Mouse (Mus musculus): ENCODE data around the gene Ppm1l.

The Ppm1l gene

GRCm38 (mm10) chr3:69316391-69317195 is at the start of gene Ppm1l:
Gene Ppm1l (plus strand): TSS chr3:69316861.
- DNase-seq (ENCODE audit: low spot score): peak; percentile 92

DNA sequence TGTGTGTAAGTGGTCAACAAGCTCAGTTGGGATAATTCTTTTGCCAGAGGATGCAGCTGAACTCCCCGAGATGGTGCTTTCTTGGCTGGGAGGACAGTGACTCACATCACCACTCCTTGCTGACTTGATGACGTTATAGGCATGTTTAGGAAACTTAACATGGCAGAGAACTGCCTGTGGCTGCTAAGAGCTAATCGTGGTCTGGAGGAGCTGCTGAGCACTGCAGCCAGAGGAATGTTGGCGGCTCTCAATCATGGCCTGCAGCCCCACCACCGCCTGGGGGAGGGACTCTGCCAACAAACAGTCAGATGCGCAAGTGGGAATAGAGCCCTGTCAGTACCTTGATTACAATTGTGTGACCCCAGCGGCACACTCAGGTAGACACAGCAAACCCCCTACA is 44.8 kb upstream of the Ppm1l start:
- peak; percentile 7 for DNase-seq (ENCODE audit: low spot score)

DNA sequence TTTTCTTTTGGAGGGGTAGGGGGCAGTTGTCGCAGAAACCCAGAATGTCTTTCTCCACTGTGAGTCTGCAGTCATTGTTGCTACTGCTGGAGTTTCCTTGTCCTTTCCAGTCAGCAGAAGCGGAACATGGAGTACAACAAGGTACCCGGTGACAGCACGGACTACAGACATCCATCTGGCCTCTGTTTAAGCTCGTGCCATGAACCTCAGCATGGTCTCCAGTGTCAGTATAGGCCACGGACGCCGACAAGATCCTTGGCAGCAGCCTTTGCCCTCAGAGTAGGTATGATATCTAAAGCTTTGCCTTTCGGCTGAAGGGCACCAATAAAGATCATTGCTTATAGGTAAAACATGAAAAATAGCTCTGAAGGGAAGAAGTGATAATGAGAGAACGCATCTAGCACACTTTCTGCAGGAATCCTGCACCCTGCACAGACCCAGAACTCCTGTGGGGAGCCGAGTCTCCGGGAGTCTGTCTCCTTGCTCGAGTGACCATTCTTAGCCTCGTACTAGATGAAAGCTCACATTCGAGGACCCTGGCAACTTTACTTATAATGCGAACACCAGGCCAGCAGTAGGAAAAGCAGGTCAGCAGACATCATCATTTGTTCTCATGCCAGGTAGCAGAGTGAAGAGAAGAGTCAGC is 42.5 kb upstream of the Ppm1l start:
- DNase-seq (ENCODE audit: low spot score): no peak

GRCm38 (mm10) chr3:69274664-69275312 is 41.9 kb upstream of the Ppm1l start:
- no peak for DNase-seq (ENCODE audit: low spot score)

- DNase-seq (ENCODE audit: low spot score): no peak
Measured at GRCm38 (mm10) chr3:69278648-69279047, 38.0 kb upstream of the Ppm1l start.

- no peak for DNase-seq (ENCODE audit: low spot score)
Measured at GRCm38 (mm10) chr3:69282406-69282805, 34.3 kb upstream of the Ppm1l start.

GRCm38 (mm10) chr3:69283085-69283847 is 33.4 kb upstream of the Ppm1l start:
- DNase-seq (ENCODE audit: low spot score): no peak

DNA sequence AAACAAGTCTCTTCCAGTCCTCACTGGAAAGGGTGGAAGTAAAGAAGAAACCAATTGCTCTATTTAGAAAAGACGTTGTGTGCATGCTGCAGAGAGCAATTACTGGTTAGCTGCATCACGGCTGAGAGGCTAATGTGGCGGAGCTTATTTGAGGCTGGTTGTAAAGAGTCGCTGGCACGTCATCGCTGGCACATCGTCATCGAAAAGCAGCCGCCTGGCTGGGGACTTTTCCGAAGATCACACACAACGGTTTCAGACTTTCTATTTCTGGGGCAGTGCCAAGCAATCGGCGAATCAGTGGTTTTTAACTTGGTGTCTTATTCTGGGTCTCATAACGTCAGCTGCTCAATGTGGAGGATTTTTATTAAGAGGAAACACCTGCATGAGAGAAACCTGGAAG is 26.8 kb upstream of the Ppm1l start:
- DNase-seq (ENCODE audit: low spot score): no peak

GRCm38 (mm10) chr3:69290294-69290693 is 26.4 kb upstream of the Ppm1l start:
- DNase-seq (ENCODE audit: low spot score): peak; percentile 34

DNA sequence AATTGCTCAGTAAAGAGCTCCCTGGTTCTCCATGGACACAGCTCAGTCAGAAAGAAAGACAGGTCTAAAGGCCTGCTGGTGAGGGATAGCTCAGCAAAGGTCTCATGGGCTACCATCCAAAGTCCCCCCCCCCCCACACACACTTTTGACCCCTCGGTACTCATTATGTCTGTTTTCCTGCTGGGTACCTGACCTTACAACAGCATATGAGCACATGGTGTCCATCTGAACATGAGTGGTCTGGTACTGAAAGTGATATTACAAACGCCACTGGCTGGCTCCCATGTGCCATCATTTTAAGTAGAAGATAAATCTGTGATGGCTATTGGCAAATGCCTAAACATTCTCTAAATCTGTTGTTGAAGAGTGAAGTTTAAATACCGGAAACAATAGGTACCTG is 25.8 kb upstream of the Ppm1l start:
- DNase-seq (ENCODE audit: low spot score): no peak

DNA sequence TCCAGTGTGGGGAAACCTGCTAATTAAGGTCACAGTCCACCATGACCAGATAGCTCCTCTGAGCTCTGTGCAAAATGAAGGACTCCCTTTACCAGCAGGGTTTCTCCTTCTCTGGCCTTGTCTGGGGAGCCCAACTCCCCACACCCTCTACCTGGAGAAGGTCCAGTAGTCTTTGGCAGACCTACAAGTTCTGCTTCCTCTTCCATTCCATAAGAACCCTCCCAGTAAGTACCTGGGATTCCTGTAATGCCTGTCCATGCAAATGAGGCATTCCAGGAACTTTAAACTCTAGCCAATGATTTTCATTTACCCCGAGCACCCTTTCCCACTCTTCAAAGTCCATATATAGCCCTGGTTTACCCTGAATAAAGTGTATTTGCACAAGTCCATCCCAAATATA is 24.0 kb upstream of the Ppm1l start:
- DNase-seq (ENCODE audit: low spot score): peak; percentile 69

- peak; percentile 43 for DNase-seq (ENCODE audit: low spot score)
Measured at GRCm38 (mm10) chr3:69296270-69296669, 20.4 kb upstream of the Ppm1l start.

GRCm38 (mm10) chr3:69300121-69300520 is 16.5 kb upstream of the Ppm1l start:
- no peak for DNase-seq (ENCODE audit: low spot score)

DNA sequence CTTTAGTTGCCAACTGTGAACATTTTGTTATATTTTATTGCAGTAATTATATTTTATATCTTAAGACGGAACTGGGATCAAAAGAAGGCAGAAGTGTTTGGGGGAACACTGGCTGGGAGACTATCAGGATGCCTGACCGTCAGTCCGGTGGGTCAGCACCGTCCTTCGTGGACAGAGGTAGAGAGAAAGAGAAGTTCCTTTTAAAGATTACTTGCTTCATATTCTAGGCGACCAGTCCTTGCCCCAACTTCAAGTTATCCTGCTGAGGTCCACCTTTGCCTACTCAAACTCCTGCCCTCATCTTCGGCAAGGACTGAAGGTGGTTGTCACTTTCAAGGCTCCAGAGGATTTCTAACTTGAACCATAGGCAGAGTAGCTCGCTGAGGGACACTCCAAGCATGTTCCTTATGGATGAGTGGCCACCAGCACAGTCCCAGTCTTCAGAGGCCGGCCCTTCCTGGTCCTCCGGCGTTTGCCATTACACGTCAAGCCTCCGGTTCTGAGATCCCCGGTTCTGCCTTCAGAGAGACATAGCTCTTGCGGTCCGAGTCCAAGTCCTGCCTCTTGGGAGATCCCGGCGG is 761 bp upstream of the Ppm1l start:
- no peak for DNase-seq (ENCODE audit: low spot score)

GRCm38 (mm10) chr3:69317251-69318125 is 827 bp downstream of the Ppm1l start:
- DNase-seq (ENCODE audit: low spot score): peak; percentile 12

DNA sequence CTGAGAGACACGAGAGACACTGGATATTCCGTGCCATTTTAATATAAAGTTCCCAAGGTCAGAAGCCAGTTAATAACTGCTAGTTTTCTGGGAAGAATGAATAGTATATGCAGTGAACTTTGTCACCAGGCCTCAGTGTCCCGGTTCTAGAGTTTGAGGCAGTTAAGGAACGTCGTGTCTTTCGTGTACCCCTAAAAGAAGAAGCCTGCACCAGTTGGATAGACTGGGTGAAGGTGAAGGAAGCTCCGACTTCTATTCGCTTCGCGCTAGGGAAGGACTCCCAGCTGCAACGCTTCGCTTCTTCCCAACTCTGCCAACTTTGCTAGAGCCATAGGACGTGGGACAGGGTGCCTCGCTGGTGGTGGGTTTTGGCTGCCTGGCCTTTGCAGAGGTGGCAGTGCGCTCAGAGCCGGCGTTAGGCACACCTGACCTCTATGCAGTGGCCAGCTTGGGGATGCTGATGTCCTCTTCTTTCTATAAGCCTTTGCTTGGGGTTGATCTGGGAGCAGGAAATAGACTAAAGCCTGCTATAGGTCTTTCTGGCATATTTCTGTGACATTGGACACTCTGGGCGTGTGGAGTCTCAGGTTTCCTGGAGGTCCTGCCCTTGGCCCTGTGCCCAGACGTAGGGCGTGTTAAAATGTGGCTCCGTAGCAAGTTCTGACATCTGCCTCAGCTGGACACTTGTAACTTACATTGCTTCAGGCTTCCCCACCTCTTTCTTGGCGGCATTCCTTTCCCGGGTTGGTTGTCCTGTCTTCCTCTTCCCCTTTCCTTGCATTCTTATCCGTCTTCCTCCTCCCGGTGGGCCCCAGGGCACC is 1.7 kb downstream of the Ppm1l start:
- DNase-seq (ENCODE audit: low spot score): peak; percentile 41

DNA sequence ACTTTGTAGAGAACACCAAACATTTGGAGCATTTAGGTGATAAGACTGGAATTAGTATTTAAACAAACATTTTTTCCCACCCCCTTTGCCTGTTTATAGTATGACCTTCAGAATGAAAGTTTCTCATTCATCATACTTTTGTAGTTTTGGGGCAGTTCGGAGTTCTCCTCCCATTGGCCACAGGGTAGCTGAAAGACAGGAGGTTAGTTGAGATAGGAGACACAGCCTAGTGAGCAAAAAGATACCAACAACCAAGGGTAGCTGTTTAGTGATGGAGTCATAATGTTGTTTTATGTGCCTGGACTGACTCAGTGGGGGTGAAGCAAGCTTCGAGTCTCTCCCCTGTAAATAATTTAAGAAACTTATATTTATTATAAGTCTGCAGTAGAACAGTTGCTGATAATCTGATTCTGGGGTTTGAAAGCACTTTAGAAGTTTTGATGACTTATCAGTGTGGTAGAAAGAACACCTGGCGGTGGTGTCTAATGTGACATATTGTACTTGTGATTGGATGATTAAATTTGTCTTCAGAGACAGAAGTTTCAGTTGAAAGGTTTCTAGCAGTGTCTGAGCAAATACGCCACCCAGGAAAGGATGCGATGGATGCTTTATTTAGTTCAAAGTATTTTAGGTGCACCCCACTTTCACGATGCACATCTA is 2.5 kb downstream of the Ppm1l start:
- DNase-seq (ENCODE audit: low spot score): no peak

DNA sequence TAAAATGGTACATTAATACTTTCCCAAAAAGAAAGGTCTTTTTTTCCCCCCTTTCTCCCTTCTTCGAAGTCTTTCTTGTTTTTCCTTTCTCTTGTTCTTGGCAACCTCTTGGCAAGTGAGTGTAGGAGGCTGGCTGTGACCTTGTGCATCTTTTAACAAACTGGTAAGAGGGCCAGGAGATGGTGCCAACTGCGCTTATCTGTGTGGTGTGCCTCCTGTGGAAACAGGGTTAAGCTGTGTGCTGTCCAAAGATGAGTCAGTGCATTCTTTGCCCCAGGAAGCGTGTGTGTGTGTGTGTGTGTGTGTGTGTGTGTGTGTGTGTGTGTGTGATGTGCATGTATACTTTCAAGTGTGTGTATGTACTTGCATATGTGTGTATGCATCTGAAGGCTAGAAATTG is 7.3 kb downstream of the Ppm1l start:
- no peak for DNase-seq (ENCODE audit: low spot score)

DNA sequence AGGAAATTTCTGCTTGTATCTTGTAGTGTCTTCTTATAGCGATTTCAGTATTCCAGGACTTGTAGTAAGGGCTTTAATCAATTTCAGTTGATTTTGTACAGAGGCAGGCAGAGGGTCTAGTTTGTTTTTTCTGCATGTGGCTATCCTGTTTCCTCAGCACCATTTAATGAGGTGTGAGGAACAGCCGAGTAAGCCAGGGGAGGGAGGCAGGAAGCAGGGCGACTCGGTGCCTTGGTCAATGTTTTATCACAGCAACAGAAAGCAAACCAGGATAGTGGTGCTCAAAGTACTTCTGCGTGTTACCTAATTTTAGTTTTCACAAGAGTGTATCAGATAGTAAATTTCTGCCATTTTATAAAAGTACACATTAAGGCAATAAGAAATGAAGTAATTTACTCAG is 13.2 kb downstream of the Ppm1l start:
- no peak for DNase-seq (ENCODE audit: low spot score)

DNA sequence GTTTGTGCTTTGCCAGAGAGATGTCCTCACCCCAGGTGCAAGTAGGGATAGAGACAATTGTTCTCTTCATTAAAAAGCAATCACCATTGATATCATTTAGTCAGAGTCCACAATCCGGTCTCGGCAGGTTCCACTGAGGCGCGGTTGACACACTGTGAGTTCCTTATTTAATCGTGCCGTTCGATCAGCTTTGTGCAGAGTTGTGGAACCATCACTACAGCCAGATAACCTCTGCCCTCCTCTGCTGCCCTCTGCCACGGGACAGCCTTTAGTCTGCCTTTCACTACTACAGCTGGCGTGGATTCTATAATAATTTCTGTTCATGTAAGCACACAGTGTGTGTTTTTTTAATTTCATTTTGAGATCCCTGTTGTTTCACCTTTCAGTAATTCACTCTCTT is 17.2 kb downstream of the Ppm1l start:
- DNase-seq (ENCODE audit: low spot score): no peak

Measured in lung, postnatal 25 days (tissue).